Mouse (Mus musculus): ENCODE measurements around the gene Zfr2.

- TF ChIP-seq POLR2A (IDR thresholded peaks at IDR 0.05; ENCODE audit: extremely low read depth, insufficient read depth, low read length) = no peak
- no peak for TF ChIP-seq CTCF (IDR thresholded peaks at IDR 0.05; ENCODE audit: extremely low read depth, insufficient read depth, low read length)
Measured at GRCm38 (mm10) chr10:81233226-81233585, 251 bp downstream of the Zfr2 start.
